ENCODE assay signal across 20 mouse cellular contexts in genomic region chr8:13177173-13177852, GRCm38 (mm10).
"Had no signal": no experiment of that assay in that cellular context is flagged by ENCODE, and none has a peak within 500 bp of the region (broad histone marks: within the 10 kb centered on the region; RNA-seq: fewer than 3 reads in every experiment).

No protein-coding gene starts in this region.

- H3K9me3 ChIP-seq: lung, embryonic 15.5 days; megakaryocyte, embryonic 14.5 days; midbrain, embryonic 13.5 days; midbrain, embryonic 15.5 days; neural tube, embryonic 13.5 days; neural tube, embryonic 15.5 days; stomach, embryonic 15.5 days had no signal

- H3K27ac ChIP-seq: lung, embryonic 15.5 days; macrophage; midbrain, embryonic 13.5 days; midbrain, embryonic 15.5 days; neural tube, embryonic 13.5 days; neural tube, embryonic 15.5 days; stomach, embryonic 15.5 days; stomach, postnatal 0 days had no signal

- H3K9ac ChIP-seq: liver, postnatal 0 days; lung, embryonic 15.5 days; midbrain, embryonic 13.5 days; midbrain, embryonic 15.5 days; neural tube, embryonic 13.5 days; neural tube, embryonic 15.5 days; stomach, embryonic 15.5 days had no signal

- ATAC-seq: lung, postnatal 0 days; midbrain, embryonic 13.5 days; midbrain, embryonic 15.5 days had no signal

- H3K4me3 ChIP-seq: lung, embryonic 15.5 days; megakaryocyte, embryonic 14.5 days; midbrain, embryonic 13.5 days; midbrain, embryonic 15.5 days; myocyte; neural tube, embryonic 13.5 days; neural tube, embryonic 15.5 days; stomach, embryonic 15.5 days had no signal

- H3K4me2 ChIP-seq: lung, embryonic 15.5 days; midbrain, embryonic 11.5 days; midbrain, embryonic 13.5 days; midbrain, embryonic 15.5 days; neural tube, embryonic 13.5 days; neural tube, embryonic 15.5 days; stomach, embryonic 15.5 days had no signal

- H3K4me1 ChIP-seq: lung, embryonic 15.5 days; midbrain, embryonic 13.5 days; midbrain, embryonic 15.5 days; neural tube, embryonic 13.5 days; neural tube, embryonic 15.5 days; stomach, embryonic 15.5 days had no signal

- DNase-seq: liver, postnatal 0 days; lung, adult 2 months; lung, postnatal 14 days; lung, postnatal 36 days; right cerebral cortex, postnatal 14 days; thymus, adult 2 months; thymus, postnatal 25 days; thymus, postnatal 4 days had no signal

- H3K27me3 ChIP-seq: lung, embryonic 15.5 days; megakaryocyte, embryonic 14.5 days; midbrain, embryonic 13.5 days; midbrain, embryonic 15.5 days; neural tube, embryonic 13.5 days; neural tube, embryonic 15.5 days; stomach, embryonic 15.5 days had no signal
